Mouse (Mus musculus) cerebellum, postnatal 4 days (tissue): ENCODE measurements at regions not wholly inside any gene's neighbourhood (a gene's known extent, or its start where the extent isn't known, plus 50 kb on each side); places are given as distances from the start of the nearest gene placed in this dataset.
A peak's percentile ranks its signal among the peaks of the same experiment; 100 is the strongest.

Source experiments
- DNase-seq, 2 experiments: peaks; one replicate each; pipeline ENCODE4 v3.0.0; 2022; ENCODE audit warnings: low spot score in 2 of 2, mixed read lengths in 1 of 2

DNA sequence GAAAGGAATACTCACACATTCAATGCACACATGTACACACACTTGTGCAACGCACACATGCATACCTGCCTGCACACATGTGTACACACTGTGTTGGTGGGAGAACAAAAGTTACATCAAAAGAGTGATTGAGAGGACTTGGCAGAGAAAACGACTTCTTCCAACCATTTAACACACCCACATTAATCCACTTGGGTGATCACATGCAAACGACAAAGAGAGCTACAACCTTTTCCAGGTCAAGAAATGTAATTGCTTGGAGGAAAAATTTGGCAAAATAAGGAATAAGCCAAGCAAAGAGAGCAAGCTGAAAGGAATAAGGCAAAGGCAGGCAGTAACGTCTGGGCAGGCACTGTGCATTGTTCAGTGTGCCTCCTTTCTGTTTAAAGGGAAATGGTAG lies 67.3 kb downstream of the C1d start:
- DNase-seq, result no peak

DNA sequence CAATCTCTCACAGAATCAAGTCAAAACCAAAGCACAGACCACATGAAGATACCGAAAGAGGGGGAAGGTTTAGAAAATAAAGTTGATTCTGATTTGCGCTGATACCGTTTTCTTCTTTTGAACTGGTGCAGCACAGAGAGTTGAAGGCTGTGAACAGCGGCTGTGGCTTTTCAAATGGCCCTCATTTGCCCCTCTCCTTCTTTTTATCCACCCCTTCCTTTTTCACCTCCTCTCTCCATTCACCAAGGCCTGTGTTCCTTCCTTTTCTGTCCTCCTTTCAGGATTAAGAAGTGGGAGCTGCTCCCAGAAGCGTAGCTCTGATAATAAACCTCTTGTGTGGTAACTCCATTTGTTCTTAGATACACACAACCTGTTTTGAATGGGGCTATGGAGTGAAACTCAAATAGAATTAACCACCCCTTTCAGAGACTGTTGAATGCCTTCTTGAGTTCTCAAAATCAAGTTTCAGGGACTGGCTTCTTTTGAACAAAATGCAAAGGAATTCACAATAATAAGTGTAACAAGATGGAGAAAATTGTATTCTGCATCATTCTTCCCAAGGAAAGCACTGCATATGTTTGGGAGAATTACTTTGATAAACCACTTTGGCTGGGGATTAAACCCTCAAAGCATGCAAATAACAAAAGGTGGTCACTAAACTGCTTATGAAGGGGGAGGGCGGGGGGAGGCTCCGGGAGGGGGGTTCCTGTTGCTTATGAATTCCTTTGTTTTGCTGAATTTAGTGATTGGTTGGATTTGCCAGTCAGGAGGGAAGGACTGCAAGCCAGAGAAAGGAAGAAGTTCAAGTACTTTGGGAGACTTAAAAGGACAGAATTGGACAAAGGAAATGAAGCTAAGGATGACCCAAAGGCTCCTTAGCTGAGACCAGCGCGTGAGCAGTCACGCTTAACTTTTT lies 68.6 kb downstream of the C1d start:
- DNase-seq, result no peak

DNA sequence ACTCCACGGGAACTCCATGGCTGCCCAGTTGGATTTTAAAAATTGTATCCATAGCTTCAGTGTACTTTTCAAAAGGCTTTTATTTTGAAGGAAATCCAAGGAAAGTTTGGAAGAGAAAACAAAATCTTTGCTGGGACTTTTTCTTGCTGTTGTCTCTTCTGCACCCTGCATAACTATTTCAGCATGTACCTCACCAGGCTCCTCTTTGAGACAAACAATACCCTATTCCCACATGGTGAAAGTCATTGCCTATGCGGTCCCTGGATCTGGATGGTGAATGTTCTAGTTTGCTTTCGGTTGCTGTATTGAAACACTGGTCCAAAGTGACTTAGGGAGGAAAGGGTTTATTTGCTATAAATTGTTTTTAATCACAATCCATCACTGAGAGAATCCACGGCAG lies 69.3 kb downstream of the C1d start:
- no peak for DNase-seq

DNA sequence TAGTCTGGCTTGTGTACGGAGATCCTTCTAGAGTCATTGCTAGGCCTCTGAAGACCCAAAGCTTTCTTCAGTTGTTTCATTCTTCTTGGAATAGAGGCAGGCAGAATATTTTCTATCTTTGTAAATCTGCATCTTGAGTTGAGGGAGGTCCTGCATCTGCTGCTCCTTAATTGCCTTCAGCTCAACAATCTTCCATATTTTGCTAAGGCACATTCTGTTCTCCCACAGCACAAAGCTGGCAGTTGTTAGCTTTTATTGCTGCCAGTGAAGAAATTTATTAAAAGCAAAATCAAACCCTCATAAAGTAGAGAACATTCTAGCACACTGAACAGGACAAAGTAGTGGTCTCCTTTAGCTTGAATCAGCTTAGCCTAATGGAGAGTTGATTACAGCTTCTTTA lies 94.1 kb downstream of the C1d start:
- no peak for DNase-seq

DNA sequence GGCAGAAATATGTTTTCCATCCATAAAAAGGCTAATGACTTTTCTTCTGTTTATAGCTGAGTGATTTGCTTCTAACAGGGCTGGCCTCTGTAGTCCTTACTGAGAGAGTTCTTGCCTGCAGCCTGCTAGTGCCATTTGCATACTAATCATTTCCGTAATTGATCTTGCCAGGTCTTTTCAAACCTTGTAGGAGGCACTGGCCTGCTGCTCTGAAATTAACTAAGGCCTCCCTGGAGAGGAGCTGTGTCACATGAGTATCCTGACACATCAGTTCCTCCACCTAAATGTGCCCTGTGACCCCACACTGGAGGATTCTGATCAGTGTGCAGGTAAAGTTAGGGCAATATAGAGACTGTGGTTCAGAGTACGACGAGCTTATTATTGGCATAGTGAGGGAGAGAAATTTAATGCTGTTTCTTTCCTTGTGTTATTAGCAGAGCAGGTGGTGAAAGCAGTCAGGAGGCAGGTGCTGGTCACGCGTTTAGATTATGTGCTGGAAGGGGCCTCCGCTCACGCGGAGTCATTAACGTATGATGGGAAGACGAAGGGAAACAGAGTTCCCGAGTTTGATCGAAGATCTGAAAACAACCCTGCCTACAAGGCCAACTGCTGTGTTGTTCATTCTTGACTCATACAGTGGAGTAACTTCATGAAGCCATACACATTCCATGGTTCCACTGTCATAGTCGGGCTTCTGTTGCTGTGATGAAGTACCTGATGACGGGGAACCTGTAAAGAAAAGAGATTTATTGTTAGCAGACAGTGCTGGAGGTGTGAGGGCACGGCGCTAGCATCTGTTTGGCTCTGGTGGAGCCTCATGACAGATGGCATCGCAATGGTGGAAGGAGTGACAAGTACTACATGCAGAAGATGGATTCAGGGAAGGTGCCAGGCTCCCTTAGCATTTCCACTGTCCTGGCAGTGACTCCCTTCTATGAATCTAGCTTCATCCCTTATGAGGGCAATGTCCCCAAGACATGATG lies 95.1 kb downstream of the C1d start:
- peak in 1 of 2 experiments; percentile 26 for DNase-seq

DNA sequence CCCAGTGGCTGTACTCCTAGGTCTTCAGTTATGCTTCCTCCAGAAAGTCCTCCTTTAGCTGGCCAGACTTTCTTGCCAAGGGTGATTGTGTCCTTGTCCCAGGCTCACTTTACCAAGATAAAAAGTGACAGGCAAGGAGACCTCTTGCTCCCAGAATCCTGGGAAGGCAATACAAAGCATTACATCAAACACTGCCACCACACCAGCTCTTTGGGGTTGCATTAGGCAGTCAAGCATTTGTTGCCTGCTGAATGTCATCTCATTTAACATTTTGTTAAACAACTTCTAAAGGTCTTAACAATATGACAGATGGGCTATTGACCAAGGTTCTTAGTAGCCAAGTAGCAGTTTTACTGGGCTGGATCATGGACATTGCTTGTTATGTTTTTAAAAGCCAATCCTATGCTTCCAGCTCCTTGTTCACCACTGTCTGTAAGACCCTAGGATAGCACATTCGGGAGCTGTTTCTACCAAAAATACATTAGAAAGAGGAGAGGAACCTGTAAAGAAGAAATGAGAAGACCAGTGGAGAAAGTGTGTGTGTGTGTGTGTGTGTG lies 102.4 kb downstream of the C1d start:
- DNase-seq, result no peak

DNA sequence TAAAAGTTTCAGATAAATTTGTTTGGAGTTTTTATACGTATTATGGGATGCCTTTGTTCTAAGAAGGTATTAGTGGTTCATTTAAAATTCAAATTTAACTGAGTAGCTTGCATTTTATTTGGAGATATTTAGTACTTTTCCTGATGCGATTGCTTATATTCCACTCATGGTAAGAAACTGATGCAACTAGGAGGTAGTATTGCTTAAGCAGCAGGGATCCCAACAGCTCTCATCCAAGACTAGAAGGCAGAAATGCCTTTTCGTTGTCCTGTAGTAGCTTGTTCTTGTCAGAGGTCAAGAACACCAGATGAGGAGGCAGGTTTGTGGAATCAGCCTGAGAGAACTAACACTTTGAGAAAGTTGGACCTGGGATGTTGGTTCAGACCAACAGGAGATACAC lies 120.5 kb downstream of the C1d start:
- no peak for DNase-seq

DNA sequence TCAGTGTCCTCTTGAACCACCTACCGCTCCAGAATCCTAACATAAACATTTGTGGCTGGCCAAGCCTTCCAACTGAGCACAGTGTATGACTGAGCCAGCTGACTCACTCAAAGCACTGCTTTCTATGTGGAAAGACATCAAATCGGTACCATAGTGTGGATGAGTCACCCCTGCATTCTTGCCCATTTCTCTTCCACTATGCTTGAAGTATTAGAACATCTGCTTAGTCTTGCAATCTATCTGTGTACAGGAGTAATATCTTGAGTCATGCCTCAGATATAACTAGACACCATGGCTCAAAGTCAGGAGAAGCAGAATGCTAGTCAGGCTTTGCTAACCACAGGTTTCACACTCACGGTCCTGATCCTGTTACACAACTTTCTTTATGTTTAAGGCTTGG lies 129.4 kb downstream of the C1d start:
- DNase-seq, result no peak

DNA sequence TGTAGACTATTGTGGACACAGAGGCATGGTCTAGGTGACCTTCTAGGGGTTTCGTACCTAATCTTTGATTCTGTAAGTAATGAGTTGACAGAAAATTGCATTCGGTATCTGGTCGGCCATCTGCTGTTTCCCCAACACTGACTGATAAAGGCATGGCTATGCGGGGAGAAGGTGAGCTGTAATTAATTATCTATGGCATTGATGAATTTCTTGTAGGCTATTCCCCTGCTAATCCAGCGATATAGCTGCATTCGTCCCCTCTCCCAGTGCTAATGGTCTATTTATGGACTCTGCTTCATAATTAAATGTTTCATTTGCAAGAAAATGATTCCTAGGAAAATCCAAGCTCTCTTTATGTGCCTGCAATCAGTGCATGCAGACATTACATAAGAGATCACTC lies 136.5 kb downstream of the C1d start:
- DNase-seq, result no peak

DNA sequence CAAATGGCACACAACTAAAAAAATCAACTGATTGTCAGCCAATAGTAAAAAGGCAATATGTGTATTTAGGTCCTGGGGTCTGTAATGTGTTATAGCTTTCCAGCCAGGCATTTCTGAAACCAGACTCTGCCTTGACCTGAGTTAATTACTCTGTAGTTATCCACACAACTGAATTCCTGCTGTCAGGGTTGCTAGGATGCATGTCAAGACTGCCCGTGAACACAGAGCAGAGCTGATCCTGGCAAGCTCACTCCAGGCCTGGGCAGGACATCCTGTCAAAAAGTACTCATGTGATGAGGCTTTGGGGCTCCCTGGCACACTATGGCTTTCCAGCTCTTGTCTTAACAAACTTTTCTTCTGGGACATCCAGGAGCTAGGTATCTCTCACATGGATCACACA lies 157.2 kb downstream of the C1d start:
- peak in 1 of 2 experiments; percentile 7 for DNase-seq

DNA sequence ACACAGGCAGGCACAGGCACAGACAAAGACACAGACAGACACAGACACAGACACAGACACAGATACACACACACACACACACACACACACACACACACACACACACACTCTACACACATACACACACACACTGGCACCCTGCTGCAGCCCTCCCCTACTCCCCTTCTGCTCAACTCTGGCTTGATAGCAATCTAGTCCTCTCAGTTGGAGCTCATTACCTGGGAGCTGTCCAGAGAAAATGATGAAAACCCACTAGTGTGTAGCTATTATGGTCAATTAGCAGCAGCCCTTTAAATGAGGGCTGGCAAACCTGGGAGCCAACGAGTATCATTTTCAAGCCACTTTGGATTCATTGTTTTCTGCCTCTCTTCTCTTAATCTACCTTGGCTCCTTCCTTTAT lies 157.8 kb downstream of the C1d start:
- DNase-seq, result no peak

DNA sequence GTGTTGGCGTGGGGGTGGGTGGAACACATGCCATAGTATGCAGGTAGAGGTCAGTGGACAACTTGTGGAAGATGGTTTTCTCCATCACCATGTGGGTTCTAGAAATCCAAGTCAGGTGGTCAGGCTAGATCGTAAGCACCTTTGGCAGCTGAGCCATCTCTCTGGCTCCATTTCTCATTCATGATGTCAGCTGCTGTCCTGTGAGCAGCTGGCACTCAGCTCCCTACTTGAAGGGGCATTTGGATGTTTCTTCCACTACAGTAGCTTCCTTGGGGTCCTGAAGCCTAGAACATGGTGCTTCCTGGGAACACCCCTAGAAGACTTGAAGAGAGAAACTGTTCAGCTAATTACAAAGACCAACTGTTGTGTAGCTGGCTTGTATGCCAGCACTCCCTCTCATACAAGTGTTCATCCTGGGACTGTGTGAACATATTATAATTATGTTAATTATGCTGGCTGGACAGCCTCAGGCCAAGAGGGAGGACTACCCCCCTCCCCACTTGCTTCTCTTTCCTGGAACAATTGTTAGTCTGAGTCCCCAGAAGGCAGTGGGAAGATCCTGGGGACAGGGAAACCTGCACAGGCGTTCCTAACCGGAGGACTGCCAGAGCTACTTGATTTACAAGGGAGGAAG lies 160.4 kb downstream of the C1d start:
- peak in 1 of 2 experiments; percentile 11 for DNase-seq

DNA sequence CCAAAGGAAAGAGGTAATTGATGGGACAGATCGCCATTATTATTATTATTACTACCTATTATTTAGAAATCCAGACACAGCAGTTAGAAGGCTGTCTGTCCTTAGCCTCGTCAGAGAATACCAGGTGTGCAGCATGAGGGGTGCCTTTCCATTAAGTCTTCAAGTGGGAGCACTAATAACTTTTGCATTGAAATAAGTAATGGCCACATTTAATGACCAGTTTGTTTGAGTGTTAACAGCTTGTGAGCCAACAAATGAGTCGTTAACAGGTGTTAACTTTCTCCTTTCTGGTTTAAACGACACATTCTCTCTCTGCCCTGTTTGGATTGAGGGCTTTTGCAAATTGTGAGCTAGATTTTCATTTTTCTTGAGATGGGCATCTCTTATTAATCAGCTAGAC lies 184.8 kb downstream of the C1d start:
- no peak for DNase-seq

DNA sequence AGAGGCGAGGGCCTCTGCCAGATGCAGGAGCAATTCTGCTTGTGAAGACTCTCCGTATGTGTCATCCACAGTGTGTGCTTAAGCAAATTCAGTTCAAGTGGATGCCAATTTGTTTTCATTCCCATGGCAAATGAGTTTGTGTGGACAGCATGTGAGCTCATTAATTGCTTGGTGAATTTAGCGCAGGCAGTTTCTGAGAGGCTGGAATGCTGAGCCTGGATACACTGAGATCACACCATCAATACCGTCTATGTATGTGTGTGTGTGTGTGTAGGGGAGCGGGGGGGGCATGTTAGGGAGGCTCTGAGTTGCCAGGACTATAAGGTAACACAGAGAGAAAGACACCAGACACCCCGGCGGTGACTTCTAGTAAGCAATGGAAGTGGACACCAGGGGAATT lies 191.9 kb downstream of the C1d start:
- no peak for DNase-seq

DNA sequence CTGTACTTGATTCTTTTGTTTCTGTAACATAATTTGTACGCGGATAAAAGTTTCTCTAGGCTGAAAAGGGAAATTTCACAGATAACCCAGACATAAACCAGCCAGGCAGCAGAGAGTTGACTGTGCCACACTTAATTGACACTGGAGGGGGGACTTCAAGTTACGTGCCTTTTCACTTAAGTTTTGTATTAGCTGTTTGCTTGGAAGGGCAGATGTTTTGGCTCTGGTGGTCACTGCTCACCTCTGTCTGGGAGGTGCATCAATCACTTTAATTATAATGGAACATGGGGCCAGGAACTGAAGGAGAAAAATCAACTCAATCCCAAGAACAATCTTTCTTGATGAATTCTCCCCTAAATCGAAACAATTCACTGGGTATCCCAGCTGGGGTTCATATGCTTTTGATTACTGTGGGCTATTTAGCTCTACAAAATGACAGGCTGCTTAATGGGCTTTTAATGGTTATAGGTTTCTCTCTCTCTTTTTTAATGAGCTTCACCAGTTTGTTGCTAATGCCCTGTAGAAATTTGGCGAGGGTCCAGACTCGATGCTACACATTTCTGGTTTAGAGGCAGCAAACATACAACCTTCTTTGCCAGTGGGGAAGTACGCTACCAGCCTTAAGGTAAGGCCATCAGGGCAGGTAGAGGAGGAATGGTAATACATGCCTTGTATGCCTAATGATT lies 193.1 kb downstream of the C1d start:
- no peak for DNase-seq

DNA sequence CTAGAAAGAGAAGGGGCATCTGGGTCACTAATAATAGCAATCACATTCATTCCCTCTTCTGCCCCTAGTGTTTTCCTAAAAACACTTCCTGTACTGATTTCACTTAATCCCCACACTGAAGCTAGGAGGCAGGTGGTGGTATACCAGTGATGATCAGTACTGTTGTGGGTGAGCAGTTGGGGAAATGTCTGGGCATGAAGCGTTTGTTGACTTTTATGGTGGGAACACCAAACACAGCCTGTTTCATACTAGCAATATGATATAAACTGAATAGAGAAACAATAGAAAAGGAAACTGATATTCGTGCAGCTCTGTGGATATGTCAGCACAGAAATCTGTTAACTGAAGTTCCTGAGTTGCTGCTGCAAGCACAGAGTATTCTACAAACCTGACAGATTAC lies 194.1 kb downstream of the C1d start:
- no peak for DNase-seq

DNA sequence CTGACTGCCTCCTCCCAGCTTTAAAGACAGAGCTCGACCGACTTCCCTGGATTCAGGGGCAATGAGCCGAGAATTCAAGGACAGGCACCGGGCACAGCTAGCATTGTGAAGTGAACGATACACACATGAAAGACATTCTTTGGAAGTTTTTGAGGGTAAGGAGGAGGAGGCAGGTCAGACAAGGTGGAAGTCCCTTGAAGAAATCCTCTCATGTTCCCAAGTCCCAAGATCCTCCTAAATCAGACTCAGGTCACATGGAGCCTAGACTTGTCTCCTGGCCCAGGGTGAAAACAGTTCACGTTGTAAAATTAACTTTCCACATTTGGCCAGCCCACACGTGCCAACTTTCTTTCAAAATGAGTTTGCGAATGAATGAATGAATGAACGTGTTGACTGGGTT lies 196.2 kb downstream of the C1d start:
- no peak for DNase-seq

DNA sequence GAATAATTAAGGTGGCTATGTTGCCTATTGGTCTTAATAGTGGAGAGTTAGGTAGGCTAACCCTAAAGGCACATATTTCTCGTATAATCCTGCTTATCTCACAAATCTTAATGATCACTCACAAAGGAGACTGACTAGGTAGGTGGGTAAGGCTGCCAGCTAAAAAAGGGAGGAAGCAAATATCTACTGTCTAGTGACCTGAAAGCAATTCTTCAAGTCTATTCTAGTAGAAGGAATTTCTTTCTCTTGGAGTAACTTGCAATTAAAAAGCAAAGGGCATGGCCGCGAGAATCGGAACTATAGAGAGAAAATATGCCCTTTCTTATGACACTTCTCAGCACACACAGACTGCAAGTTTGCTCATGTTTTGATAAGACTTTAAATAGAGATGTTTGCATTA lies 201.6 kb downstream of the C1d start:
- DNase-seq, result no peak

DNA sequence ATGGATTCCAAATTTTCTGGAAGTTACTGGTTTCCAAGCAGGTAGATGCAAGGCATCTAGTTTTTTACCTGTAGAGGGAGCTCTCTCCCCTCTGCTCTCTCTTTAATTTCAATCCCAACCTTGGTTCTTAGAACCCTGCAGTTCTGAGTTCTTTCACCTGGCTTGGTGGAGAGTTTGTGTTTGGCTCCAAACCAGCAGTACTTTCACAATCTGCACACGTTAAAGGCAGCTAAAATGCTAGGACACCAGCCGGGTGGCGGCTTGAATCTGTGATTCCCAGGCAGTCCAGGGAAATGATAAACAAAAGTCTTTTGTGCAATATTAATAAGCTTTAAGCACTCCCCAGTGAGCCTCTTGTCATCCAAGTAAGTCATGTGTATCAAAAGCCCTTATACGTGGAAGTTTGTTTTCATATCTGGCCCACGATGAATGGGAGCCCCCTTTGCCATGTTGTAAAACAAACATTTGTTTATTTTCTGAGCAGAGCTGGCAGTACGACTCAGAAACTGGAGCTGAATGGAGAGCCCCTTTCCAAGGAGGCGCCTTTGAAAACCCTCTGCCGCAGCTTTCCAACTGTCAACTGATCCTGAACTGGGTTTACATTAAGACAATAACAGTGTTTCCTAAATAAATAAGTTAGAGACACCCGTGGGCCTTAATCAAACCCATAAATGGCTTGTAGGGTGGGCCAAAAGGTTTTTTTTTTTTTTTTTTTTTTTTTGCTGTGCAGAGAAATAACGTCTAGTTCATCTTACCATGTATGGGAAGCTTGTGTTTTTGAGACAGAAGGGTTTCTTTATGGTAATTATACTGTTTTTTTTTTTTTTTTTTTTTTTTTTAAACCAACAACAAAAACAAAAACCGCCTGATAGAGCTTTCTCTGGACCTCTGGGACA lies 202.9 kb downstream of the C1d start:
- DNase-seq, result peak in 1 of 2 experiments; percentile 30

DNA sequence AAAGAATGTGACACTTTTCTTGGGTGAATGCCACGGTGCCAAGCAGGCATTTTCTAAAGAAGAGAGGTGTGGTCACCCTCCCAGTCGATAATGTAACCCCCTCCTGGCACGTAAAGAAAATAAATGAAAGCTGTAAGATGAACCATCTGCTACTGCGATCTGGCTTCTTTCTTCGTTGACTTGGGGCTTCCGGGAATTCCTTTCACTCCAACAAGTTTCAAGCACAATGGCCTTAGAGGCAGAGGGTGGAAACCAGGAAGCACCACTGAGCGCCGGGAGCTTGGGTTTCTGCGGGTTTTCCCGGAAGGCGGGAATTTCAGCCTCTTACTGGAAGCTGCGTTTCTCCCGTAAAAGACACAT lies 203.5 kb downstream of the C1d start:
- DNase-seq, result peak in 1 of 2 experiments; percentile 18
